Mouse (Mus musculus): ENCODE data around the gene Dvl2.

Dvl2 gene

GRCm38 (mm10) chr11:69980196-69981140, 19.9 kb upstream of the Dvl2 start:
- peak; percentile 100 for DNase-seq (ENCODE audit: extremely low read depth, insufficient read length, low spot score)

DNA sequence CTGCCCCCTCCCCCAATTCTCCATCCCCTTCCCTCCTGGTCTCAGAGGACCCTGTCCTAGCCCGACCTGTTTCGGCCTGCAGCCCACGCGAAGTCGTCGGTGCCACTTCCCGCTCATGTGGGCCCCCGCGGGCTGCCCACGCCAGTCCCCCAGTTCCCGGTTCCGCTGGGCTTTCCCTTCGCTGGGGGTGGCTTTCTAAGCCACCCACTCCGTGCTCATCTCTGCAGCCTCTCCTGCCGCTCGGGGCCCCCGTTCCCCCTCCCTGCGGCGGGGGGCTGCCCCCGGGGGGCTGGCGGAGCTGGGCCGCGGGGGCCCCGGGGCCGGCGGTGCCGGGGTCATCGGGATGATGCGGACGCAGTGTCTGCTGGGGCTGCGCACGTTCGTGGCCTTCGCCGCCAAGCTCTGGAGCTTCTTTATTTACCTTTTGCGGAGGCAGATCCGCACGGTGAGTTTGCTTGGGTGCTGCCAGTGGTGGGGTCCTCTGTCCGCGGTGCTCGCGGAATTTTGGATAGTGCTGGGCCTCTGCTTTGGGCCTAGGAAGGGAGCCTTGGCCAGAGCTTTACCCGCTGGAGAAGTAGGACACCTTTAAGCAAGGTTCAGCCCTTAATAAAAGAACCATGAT, 19.1 kb upstream of the Dvl2 start, which contains the start of gene Ctdnep1:
Gene Ctdnep1, plus strand, starts transcription at position 16 of the 622 bp plus-strand sequence.
- DNase-seq (ENCODE audit: extremely low read depth, insufficient read length, low spot score), result peak; percentile 50

DNA sequence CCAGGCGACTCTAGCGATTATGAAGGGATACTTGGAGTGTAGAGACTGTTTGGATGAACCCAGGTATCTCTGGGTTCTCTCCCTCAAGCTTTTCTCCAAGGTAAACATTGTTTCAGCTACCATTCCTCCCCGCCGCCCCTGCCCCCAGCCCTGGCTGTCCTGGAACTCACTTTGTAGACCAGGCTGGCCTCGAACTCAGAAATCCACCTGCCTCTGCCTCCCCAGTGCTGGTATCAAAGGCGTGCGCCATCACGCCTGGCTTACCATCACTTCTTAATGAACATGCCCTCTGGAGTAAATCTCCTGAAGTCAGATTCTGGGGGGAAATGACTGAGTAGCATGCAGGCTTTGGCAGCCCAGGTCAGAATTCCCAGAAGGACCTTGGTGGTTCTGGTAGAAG, 18.2 kb upstream of the Dvl2 start, which contains the start of gene Elp5:
Gene Elp5, minus strand, starts transcription at position 293 of the 400 bp plus-strand sequence.
- no peak for DNase-seq (ENCODE audit: extremely low read depth, insufficient read length, low spot score)

DNA sequence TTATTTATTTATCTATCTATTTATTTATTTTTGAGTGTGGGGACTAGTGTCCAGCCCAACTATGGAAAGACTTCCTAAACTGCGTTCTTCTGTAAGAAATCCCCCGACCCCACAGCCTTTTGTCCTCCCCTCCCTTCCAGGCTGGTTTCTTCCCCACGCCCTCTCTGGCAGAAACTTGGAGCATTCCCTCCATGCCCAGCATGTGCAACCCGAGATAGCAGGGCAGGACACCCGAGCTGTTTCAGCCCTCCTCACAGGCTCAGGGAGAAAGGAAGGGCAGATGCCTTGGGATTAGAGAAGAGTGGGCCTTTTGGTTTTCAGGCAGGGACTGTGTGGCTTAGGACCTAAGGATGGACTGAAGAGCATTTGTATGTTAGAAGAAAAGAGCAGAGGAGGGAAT, 17.5 kb upstream of the Dvl2 start:
- no peak for DNase-seq (ENCODE audit: extremely low read depth, insufficient read length, low spot score)

DNA sequence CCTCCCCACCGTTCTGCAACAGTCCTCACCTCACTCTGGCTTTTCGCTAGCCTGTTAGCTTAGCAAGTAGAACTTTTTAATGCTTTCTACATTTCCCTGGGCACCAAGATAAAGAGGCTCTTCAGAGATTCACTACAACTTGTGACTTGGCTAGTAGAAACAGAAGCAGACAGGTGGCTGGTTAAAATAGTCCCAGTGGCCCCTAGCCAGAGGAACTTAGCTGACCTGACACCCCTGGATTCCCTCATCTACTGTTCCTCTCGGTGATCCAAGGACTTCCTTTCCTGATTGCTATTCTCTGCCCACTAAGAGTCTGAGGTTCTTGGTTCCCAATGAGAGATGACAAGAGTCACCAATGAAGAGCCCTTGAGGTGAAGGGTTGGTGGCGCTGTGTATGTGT, 17.0 kb upstream of the Dvl2 start:
- no peak for DNase-seq (ENCODE audit: extremely low read depth, insufficient read length, low spot score)

DNA sequence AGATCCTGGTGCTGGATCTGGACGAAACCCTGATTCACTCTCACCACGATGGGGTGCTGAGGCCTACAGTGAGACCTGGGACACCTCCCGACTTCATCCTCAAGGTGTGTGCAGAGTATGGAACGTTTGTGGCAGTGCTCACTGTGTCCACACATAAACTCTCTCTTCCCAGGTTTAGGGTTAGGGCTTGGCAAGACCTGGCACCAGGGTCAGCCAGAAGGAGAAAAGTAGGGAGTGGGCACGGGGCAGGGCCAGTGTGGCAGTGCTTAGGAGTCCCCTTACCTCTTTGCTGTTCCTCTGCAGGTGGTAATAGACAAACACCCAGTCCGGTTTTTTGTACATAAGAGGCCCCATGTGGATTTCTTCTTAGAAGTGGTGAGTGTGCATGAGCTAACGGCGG, 16.0 kb upstream of the Dvl2 start:
- no peak for DNase-seq (ENCODE audit: extremely low read depth, insufficient read length, low spot score)

DNA sequence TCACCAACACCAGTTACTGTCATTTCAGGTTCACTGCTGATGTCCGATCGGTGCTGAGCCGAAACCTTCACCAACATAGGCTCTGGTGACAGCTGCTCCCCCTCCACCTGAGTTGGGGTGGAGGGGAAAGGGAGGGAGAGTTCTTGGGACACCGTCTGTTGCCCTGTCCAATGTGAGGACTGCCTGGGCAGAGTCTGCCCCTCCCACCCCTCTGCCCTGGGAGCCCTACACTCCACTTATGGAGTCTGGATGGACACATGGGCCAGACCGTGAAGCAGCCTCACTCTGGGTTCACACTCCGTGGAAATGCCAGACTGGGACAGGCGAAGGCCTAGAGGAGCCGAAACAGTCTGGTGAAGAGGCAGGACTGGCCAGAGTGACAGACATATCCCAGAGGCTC, 10.4 kb upstream of the Dvl2 start:
- DNase-seq (ENCODE audit: extremely low read depth, insufficient read length, low spot score), result no peak

GRCm38 (mm10) chr11:69990850-69991691, 9.3 kb upstream of the Dvl2 start, which contains the start of gene Gabarap:
Gene Gabarap, plus strand, starts transcription at chr11:69991143.
- peak; percentile 94 for DNase-seq (ENCODE audit: extremely low read depth, insufficient read length, low spot score)

GRCm38 (mm10) chr11:69991711-69992110, 8.7 kb upstream of the Dvl2 start:
- DNase-seq (ENCODE audit: extremely low read depth, insufficient read length, low spot score), result no peak

DNA sequence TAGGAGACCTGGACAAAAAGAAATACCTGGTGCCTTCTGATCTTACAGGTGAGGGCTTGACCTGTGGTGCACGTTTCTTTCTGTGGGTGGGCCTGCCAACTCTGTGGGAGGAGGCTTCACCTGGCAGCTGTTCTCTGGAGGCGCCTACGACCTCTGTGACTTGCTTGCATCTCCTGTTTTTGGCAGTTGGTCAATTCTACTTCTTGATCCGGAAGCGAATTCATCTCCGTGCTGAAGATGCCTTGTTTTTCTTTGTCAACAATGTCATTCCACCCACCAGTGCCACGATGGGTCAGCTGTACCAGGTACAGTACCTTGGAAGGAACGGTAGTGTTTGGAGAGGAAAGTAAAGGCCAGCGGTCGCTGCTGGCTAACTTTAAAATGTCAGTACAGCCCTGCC, 8.0 kb upstream of the Dvl2 start:
- no peak for DNase-seq (ENCODE audit: extremely low read depth, insufficient read length, low spot score)

GRCm38 (mm10) chr11:69992932-69993331, 7.5 kb upstream of the Dvl2 start:
- DNase-seq (ENCODE audit: extremely low read depth, insufficient read length, low spot score), result no peak

GRCm38 (mm10) chr11:69994401-69995090, 5.8 kb upstream of the Dvl2 start:
- no peak for DNase-seq (ENCODE audit: extremely low read depth, insufficient read length, low spot score)

- DNase-seq (ENCODE audit: extremely low read depth, insufficient read length, low spot score), result peak; percentile 98
These were observed 4.9 kb upstream of the Dvl2 start, which contains the start of gene Phf23 for GRCm38 (mm10) chr11:69995391-69995960. Gene Phf23, plus strand, starts transcription at chr11:69995777.

- peak; percentile 73 for DNase-seq (ENCODE audit: extremely low read depth, insufficient read length, low spot score)
These were observed 4.0 kb upstream of the Dvl2 start for GRCm38 (mm10) chr11:69996161-69997061.

GRCm38 (mm10) chr11:69997070-69997509, 3.3 kb upstream of the Dvl2 start:
- DNase-seq (ENCODE audit: extremely low read depth, insufficient read length, low spot score), result peak; percentile 84

- DNase-seq (ENCODE audit: extremely low read depth, insufficient read length, low spot score), result no peak
These were observed 1.6 kb upstream of the Dvl2 start for GRCm38 (mm10) chr11:69998567-69999491.

DNA sequence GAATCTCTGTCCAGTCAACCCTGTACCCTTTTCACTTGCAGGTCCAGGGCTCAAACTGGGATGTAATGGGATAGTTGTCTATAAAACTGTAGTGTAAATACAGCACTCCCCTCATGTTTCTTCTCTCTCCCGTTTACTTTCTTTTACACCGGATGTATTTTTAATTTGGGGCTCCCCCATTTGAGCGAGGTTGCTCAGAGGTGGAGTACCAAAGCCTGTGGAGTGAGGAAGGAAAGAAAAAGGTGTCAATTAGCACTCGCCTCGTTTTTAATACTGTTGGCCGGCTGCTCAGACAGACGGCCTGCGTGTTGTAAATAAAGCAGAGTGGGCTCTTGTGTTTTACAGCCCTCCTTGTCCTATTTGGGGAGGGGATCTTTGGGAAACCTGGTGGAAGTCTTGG, 729 bp upstream of the Dvl2 start:
- DNase-seq (ENCODE audit: extremely low read depth, insufficient read length, low spot score), result no peak

DNA sequence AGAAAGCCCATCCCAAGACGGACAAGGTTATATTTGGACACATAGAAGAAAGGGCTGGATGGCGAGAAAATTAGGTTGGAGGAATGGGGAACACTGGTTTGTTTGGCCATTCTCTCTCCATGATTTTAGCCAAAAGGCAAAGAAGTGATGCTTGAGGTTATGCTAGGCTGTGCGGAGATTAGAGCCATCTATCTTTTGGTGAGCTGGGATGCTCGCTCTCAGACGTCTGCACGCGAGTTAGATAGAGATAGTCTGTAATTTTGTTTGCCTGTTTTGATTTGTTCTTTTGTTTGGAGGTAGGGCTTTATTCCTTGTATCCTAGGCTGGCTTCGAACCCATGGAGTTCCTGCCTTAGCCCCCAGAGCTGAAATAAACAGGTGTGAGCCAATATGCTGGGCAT, 764 bp downstream of the Dvl2 start:
- DNase-seq (ENCODE audit: extremely low read depth, insufficient read length, low spot score), result no peak
